Mouse (Mus musculus) forebrain, embryonic 13.5 days (tissue): Measurements from ENCODE around the gene Prkcz. TPM values are rescaled to one million over a fixed set of nuclear protein-coding genes. Genes with fewer than 3 reads are reported as not detected.

Experiments
- ATAC-seq: fragments of 200-750 bp; cut with Nextera tagmentation; 2 replicates; pipeline ENCODE4 v1.8.0; 2017
- H3K27ac ChIP-seq: fragments of 300-500 bp; sonication (generic); 2 replicates; pipeline ENCODE4 v1.5.1; 2015; ENCODE audit warnings: inconsistent platforms, mild to moderate bottlenecking, moderate library complexity
- H3K27me3 ChIP-seq: fragments of 300-500 bp; sonication (generic); 2 replicates; pipeline ENCODE4 v1.6.1; 2015; ENCODE audit warnings: mild to moderate bottlenecking, inconsistent platforms
- H3K36me3 ChIP-seq: fragments of 300-500 bp; sonication (generic); 2 replicates; pipeline ENCODE4 v1.6.1; 2015; ENCODE audit warnings: mild to moderate bottlenecking, inconsistent platforms; ENCODE audit not compliant: poor library complexity, severe bottlenecking
- H3K4me1 ChIP-seq: fragments of 300-500 bp; sonication (generic); 2 replicates; pipeline ENCODE4 v1.6.1; 2015; ENCODE audit warnings: inconsistent platforms
- H3K4me2 ChIP-seq: fragments of 300-500 bp; sonication (generic); 2 replicates; pipeline ENCODE4 v1.6.1; 2015; ENCODE audit warnings: inconsistent platforms, mild to moderate bottlenecking, moderate library complexity
- H3K4me3 ChIP-seq: fragments of 300-500 bp; sonication (generic); 2 replicates; pipeline ENCODE4 v1.5.1; 2015; ENCODE audit warnings: mild to moderate bottlenecking, inconsistent platforms
- H3K9ac ChIP-seq: fragments of 300-500 bp; sonication (generic); 2 replicates; pipeline ENCODE4 v1.6.1; 2015; ENCODE audit warnings: mild to moderate bottlenecking, inconsistent platforms
- H3K9me3 ChIP-seq: fragments of 300-500 bp; sonication (generic); replicated peaks from 2 replicates; pipeline ENCODE4 v1.6.1; 2016; ENCODE audit warnings: inconsistent platforms
- WGBS: fragments of 180-500 bp; shearing (Covaris S2); methylation state at CpG from one replicate; pipeline ENCODE4 v1.1.7; 2015; 5-methylcytosine and 5-hydroxymethylcytosine counted together
- polyA plus RNA-seq: library from polyadenylated mRNA; unstranded; fragments of >200 nt; fragmentation: Nextera tagmentation; extraction: Ambion mirVana; gene quantifications from 2 replicates; pipeline ENCODE4 v1.2.1, GENCODE M21; 2015

Gene Prkcz
- polyA plus RNA-seq, 1 experiment from 2014 or later: 33.2 TPM

DNA sequence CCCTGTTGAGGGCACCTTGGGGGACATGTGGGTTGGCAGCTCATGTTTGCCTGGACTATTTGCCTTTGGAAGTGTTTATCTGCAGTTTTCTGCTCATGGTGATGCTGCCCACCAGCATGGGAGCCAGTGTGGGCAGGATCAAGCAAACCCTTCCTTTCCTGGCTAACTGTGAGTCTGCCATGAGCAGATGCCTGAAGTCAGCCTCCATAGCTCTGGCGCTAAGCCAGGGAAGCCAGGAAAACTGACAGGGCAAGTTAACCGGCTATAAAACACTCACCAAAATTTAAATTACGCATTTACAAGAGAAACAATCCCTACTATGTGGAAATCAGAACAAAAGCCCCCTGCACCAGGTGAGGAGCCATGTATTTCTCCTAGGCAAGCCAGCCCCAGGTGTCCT, 86.3 kb downstream of the Prkcz start:
- H3K36me3 ChIP-seq: peaks cover 14% of the 10 kb centered on the region
- no peaks in the 10 kb centered on the region for H3K27me3 ChIP-seq
- H3K4me2 ChIP-seq: no peak overlapping the region
- H3K4me1 ChIP-seq: 0 out of 2 replicates have a peak, but pooled peaks cover 4% of the 10 kb centered on the region
- WGBS: 60% methylated on average over 3 of the region's 3 CpGs
- H3K9me3 ChIP-seq: no peaks in the 10 kb centered on the region
- no peak overlapping the region for H3K9ac ChIP-seq
- no peak overlapping the region for H3K4me3 ChIP-seq
- H3K27ac ChIP-seq: no peak overlapping the region
- ATAC-seq: no peak

DNA sequence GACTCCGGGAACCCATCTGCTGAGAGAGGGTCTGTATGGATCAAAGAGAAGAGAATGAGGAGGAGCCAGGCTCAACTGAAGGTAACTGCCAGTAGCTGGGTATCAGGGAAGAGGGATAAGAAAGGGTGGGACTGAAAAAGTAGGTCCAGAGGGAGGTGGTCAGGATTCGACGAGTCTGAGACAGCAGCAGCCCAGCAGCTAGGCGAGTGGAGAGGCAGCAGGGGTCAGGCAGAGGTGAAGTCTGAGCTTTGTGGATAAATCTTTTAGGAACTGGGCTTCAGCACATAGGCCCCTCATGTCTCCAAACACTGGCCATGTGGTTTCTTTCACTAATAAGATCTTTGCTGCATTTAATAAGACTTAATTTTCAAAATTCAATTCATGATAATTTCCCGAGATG, 86.7 kb downstream of the Prkcz start:
- H3K36me3 ChIP-seq: peaks cover 14% of the 10 kb centered on the region
- no peaks in the 10 kb centered on the region for H3K9me3 ChIP-seq
- H3K4me3 ChIP-seq: no peak overlapping the region
- no peak for ATAC-seq
- WGBS: 69% methylated on average over 5 of the region's 5 CpGs
- no peak overlapping the region for H3K27ac ChIP-seq
- no peak overlapping the region for H3K4me2 ChIP-seq
- H3K4me1 ChIP-seq: 0 out of 2 replicates have a peak, but pooled peaks cover 4% of the 10 kb centered on the region
- no peak overlapping the region for H3K9ac ChIP-seq
- no peaks in the 10 kb centered on the region for H3K27me3 ChIP-seq

DNA sequence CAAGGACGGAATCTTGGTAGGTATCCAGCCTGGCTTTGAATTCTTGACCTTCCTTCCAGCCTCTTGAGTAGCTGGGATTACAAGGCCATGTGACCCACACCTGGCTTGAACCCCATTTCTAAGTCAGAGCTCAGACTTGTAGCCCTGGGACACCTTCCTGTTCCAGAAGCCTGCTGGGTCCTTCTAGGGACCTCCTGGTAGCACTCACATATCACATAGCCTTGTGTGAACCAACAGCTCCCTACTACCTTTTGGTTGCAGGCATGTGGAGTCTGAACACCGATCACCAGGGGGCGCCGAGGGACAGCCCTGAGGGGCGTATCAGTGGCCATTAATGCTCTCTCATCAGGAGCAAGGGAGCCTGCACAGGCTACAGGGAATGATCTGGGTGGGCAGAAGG, 92.8 kb downstream of the Prkcz start:
- H3K4me2 ChIP-seq: no peak overlapping the region
- H3K4me3 ChIP-seq: no peak overlapping the region
- H3K36me3 ChIP-seq: peaks cover 14% of the 10 kb centered on the region
- 46% methylated on average over 5 of the region's 5 CpGs for WGBS
- no peaks in the 10 kb centered on the region for H3K9me3 ChIP-seq
- H3K27ac ChIP-seq: no peak overlapping the region
- no peaks in the 10 kb centered on the region for H3K27me3 ChIP-seq
- ATAC-seq: no peak
- H3K9ac ChIP-seq: no peak overlapping the region
- no peaks in the 10 kb centered on the region for H3K4me1 ChIP-seq

DNA sequence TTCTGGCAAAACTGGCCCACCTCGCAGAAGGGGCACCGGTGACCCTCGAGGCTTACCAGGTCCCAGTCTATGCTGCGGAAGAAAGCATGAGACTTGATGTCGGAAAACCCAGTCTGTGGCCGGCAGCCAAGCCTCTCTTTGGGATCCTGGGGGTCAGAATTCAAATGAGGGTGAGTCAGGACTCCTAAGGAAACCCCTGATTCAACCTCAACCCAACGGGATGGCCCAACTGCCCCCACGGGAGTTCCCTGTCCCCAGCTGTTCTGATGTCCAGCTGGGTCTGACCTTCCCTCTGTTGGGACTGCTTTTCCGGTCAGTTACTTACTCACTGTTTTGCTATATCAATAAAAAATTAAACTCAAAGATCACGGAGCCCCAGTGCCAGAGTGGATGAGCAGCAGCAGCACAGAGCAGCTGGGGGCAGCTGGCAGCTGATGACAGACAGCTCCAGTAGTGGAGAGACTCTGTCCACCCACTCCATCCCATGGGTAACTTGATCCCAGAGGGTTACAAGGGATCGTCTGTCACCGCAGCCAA, 93.5 kb downstream of the Prkcz start:
- no peak overlapping the region for H3K4me2 ChIP-seq
- H3K27me3 ChIP-seq: no peaks in the 10 kb centered on the region
- WGBS: 77% methylated on average over 12 of the region's 12 CpGs
- H3K36me3 ChIP-seq: peaks cover 14% of the 10 kb centered on the region
- ATAC-seq: no peak
- H3K9ac ChIP-seq: no peak overlapping the region
- H3K27ac ChIP-seq: no peak overlapping the region
- H3K9me3 ChIP-seq: no peaks in the 10 kb centered on the region
- no peaks in the 10 kb centered on the region for H3K4me1 ChIP-seq
- H3K4me3 ChIP-seq: no peak overlapping the region

DNA sequence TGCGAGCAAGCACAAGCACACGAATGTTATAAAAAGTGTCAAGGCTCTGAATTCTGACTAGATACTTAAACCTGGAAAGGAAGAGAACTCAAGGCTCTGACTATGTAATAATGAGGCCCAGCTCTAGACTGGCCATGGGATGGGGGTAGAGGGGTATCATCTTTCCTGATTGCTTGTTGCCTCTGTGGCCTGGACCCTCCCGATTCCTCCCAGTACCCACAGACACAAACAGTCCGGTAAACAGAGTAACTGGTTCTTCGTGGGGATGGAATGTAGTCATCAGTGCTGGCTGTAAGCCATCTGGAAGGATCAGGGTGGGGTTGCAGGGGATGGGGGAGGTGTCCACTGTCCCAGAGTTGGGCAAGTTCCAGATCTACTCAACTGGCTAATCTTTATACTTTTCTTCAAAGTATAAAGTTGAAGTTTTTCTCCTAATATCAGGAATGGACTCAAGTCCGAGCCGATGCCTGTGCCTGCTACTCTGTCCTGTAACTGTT, 94.1 kb downstream of the Prkcz start:
- no peak overlapping the region for H3K27ac ChIP-seq
- H3K9me3 ChIP-seq: no peaks in the 10 kb centered on the region
- H3K36me3 ChIP-seq: peaks cover 14% of the 10 kb centered on the region
- no peaks in the 10 kb centered on the region for H3K27me3 ChIP-seq
- H3K4me3 ChIP-seq: no peak overlapping the region
- H3K4me1 ChIP-seq: no peaks in the 10 kb centered on the region
- WGBS: 84% methylated on average over 7 of the region's 7 CpGs
- ATAC-seq: no peak
- H3K4me2 ChIP-seq: no peak overlapping the region
- no peak overlapping the region for H3K9ac ChIP-seq

DNA sequence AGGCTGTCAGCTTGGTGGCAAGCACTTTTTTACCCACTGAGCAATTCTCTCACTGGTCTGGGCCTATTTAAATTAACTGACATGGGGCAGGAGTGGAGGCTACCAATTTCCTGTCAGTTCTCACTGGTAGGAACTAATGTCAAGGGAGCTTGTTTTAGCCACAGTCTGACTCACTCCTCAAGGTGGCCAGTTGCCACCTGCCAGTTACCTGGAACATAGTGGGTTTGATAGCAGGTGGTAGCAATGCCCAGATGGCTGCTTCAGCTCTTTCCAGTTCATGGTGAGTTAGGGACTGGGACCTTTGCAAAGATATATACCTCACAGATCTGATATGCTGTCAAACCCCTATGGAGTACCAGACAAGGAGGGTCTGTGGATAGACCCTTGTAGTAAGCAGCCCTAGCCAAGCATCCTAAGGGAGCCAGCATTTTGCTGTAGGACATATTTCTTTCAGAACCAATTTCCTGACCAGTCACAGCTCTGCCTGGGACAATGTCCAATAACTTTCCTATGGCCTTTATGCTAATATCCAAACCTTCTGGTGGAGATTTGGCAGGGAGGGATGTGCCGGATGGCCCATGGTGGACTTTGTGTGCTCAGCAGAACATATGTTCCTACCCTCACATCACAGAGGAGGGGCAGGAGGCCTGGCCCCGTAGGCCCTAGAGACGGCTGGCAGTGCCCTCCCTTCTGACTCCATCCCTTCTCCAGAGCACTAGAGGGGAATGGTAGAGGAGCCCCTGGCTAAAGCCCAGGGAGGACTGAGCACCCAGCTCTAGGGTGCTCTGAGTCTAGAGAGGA, 96.4 kb downstream of the Prkcz start:
- ATAC-seq: no peak
- Histone ChIP-seq H3K27ac (no peak overlapping the region), H3K4me1 (no peaks in the 10 kb centered on the region), H3K9me3 (no peaks in the 10 kb centered on the region), H3K9ac (no peak overlapping the region), H3K27me3 (no peaks in the 10 kb centered on the region), H3K4me3 (no peak overlapping the region), H3K36me3 (peaks cover 11% of the 10 kb centered on the region), H3K4me2 (no peak overlapping the region)
- WGBS: 88% methylated on average over 3 of the region's 3 CpGs

DNA sequence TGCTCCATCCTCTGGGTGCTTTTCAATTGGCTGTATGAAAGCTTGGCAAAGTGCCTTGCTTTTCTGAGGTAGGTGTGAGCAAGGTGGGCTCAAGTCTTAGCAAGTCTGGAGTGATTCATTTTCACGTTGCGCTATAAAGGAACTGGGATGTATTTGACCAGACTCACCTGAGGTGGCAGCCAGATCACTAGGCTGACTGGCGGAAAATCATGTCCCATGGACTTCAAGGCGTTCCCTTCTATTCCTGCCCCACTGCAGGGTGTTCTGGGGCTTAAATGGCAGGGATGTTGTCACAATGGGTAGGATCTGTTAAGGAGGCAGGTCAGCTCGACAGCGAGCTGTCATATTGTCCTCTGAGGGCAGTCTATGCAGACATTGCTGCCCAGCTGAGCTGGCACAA, 108.9 kb downstream of the Prkcz start:
- H3K4me2 ChIP-seq: peak overlapping the region; percentile 82; the same call in 1 of the 2 replicates
- H3K9me3 ChIP-seq: no peaks in the 10 kb centered on the region
- H3K9ac ChIP-seq: peak overlapping the region; percentile 45; the same call in 1 of the 2 replicates
- 80% methylated on average over 6 of the region's 6 CpGs for WGBS
- ATAC-seq: no peak
- H3K4me3 ChIP-seq: no peak overlapping the region
- no peaks in the 10 kb centered on the region for H3K27me3 ChIP-seq
- H3K4me1 ChIP-seq: peaks cover 29% of the 10 kb centered on the region
- no peak overlapping the region for H3K27ac ChIP-seq
- peaks cover 23% of the 10 kb centered on the region for H3K36me3 ChIP-seq

DNA sequence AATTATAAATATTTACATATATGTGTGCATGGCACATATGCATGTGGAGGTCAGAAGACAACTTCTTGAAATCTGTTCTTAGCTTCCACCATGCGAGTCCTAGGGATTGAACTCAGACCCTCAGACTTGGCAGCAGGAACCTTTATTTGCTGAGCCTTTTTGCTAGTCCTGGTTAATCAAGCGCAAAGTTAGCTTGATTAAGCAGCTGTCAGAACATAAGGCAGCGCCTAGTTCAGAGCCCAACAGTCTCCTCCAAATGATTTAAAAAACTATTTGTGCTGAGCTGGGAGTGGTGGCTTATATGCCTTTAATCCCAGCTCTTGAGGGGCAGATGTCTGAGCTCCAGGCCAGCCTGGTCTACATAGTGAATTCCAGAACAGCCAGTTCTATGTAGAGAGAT, 110.0 kb downstream of the Prkcz start:
- H3K4me3 ChIP-seq: peak overlapping the region; percentile 56
- H3K27ac ChIP-seq: peak overlapping the region; percentile 1; the same call in 1 of the 2 replicates
- ATAC-seq: no peak
- H3K27me3 ChIP-seq: no peaks in the 10 kb centered on the region
- H3K9me3 ChIP-seq: no peaks in the 10 kb centered on the region
- peaks cover 35% of the 10 kb centered on the region for H3K4me1 ChIP-seq
- H3K36me3 ChIP-seq: peaks cover 15% of the 10 kb centered on the region
- H3K4me2 ChIP-seq: peak overlapping the region; percentile 82
- peak overlapping the region; percentile 85; the same call in 1 of the 2 replicates for H3K9ac ChIP-seq
- WGBS: 34% methylated on average over 3 of the region's 3 CpGs

DNA sequence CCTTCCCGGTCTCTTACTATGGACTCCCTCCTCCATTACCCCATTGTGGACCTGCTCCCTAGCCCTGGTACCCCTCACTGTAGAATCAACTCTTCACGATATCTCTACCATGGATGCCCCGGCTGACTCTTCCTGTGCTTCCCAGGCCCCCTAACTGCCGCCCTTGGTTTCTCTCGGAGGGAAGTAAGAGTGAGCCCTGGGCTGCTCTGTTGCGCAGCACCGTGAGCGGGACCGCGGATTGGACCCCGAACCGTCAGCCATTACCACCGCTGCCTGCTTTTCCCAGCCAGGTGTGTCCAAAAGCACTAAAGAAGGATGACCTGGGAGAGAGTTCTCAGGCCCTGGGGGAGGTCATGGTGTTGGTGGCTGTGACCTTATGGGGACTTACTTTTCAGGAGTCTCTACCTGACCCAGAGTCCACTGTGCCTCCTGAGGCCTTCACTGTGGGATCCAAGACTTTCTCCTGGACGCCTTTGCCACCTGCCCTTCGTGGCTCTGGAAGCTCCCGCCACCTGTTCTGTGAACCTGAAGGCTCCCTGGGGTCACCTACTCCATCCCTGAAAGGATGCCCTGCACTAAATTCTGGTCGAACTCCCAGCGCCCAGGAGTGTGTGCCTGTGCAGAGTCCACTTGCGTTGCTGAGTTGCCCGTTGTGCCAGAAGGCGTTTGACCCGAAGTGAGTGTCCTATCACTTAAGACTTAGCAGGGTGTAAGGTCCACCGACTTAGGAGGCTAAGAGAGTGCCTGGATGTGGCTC, 110.6 kb downstream of the Prkcz start:
- peak overlapping the region; percentile 82 for H3K4me2 ChIP-seq
- peak overlapping the region; percentile 85 for H3K9ac ChIP-seq
- H3K4me1 ChIP-seq: peaks cover 35% of the 10 kb centered on the region
- WGBS: 8% methylated on average over 23 of the region's 23 CpGs
- H3K27me3 ChIP-seq: no peaks in the 10 kb centered on the region
- ATAC-seq: peak; percentile 25; the same call in 1 of the 2 replicates
- peaks cover 9% of the 10 kb centered on the region; the same call in 1 of the 2 replicates for H3K36me3 ChIP-seq
- H3K9me3 ChIP-seq: no peaks in the 10 kb centered on the region
- peak overlapping the region; percentile 56 for H3K4me3 ChIP-seq
- H3K27ac ChIP-seq: peak overlapping the region; percentile 97

DNA sequence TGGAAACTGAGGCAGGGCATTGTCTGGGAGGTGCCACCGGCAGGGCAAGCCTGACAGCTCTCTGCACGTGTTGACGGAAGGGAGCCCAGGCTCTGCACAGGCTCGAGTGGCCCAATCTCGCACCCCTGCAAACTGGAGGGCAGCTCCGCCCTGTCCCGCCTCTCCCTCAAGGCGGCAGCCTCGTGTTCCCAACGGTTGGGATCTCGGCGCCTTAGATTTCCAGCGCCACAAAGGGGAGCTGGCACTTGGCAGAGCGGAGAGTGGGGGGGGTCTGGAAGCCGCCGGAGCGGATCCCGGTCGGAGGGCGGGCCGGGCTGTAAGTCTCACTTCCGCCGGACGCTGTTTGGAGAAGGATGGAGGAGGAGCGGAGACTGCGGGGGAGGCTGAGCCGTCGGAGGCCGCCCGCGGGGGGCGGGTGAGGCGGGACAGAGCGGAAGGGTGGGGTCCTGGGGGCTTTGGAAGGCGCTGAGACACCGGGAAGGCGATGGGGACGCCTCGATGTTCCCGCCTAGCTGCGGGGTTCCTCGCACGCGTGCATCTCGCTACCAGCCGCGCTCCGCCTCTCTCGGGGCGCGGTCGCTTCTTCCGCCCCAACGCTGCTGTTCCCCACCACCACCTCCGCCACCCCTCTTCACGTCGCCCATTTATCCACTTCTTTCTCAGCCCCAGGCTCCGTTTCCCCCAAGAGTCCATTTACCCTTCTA, 111.4 kb downstream of the Prkcz start, which contains the start of gene Faap20:
Gene Faap20, plus strand, starts transcription at position 155 of the 704 bp plus-strand sequence.
- peak within 1 kb of the TSS; percentile 97 for H3K27ac ChIP-seq
- peak within 1 kb of the TSS; percentile 56 for H3K4me3 ChIP-seq
- H3K4me1 ChIP-seq: peaks cover 35% of the 10 kb centered on the region
- H3K27me3 ChIP-seq: no peaks in the 10 kb centered on the region
- H3K36me3 ChIP-seq: peaks cover 9% of the 10 kb centered on the region; the same call in 1 of the 2 replicates
- no peaks in the 10 kb centered on the region for H3K9me3 ChIP-seq
- peak within 1 kb of the TSS; percentile 82 for H3K4me2 ChIP-seq
- peak within 1 kb of the TSS; percentile 85 for H3K9ac ChIP-seq
- under 1% methylated on average over 55 of the region's 58 CpGs for WGBS
- ATAC-seq: peak; percentile 88

DNA sequence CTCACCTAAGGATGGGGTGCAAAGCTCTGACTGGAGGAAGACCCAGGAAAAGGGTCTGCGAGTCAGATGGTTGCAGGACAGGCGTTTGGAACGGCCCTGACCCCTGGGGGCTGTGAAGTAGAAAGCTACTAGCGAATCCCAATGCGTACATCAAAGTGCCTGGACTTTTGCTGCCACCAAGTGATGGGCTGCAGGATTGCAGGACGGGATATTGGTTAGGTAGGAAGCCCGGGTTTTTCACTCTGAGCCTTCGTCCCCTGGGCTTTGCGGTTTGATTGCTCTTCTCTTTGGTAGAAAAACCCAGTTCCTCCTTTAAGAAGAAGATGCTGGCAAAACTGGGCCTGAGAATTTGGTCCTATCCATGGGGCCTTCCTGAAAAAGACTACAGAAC, 111.9 kb downstream of the Prkcz start:
- Histone ChIP-seq H3K4me1 (peaks cover 35% of the 10 kb centered on the region), H3K27me3 (no peaks in the 10 kb centered on the region), H3K27ac (peak overlapping the region; percentile 97), H3K9ac (peak overlapping the region; percentile 85), H3K36me3 (peaks cover 7% of the 10 kb centered on the region; the same call in 1 of the 2 replicates), H3K9me3 (no peaks in the 10 kb centered on the region), H3K4me2 (peak overlapping the region; percentile 82), H3K4me3 (peak overlapping the region; percentile 56)
- WGBS: 0% methylated on average over 9 of the region's 9 CpGs
- peak; percentile 77 for ATAC-seq
